Mouse (Mus musculus) thymus, adult 2 months (tissue): ENCODE results near the gene Gsx1. TPM values are rescaled to one million over a fixed set of nuclear protein-coding genes. Genes with fewer than 3 reads are reported as not detected.

ENCODE experiments used
- DNase-seq: peaks from one replicate; pipeline ENCODE4 v3.0.0; 2021
- H3K27ac ChIP-seq: fragments of 200-500 bp; 2 replicates; pipeline ENCODE4 v1.5.1; 2012; ENCODE audit warnings: low read length, control low read depth; ENCODE audit not compliant: control insufficient read depth, insufficient read depth
- H3K27me3 ChIP-seq: fragments of 200-500 bp; 2 replicates; pipeline ENCODE4 v1.6.1; 2012; ENCODE audit warnings: mild to moderate bottlenecking, low read length, moderate library complexity, mixed read lengths; ENCODE audit not compliant: control insufficient read depth, insufficient read depth
- H3K36me3 ChIP-seq: fragments of 200-500 bp; 2 replicates; pipeline ENCODE4 v1.6.1; 2012; ENCODE audit warnings: mild to moderate bottlenecking, low read length, moderate library complexity; ENCODE audit not compliant: control insufficient read depth, insufficient read depth
- H3K4me1 ChIP-seq: fragments of 200-500 bp; replicated peaks from 2 replicates; pipeline ENCODE4 v1.6.1; 2012; ENCODE audit warnings: low read length; ENCODE audit not compliant: control insufficient read depth, insufficient read depth
- H3K4me3 ChIP-seq: fragments of 200-500 bp; 2 replicates; pipeline ENCODE4 v1.5.1; 2012; ENCODE audit warnings: mild to moderate bottlenecking, low read length, control low read depth, moderate library complexity; ENCODE audit not compliant: control insufficient read depth, insufficient read depth
- CTCF ChIP-seq: fragments of 200-500 bp; IDR thresholded peaks from 2 replicates; pipeline ENCODE4 v1.5.1; 2012; ENCODE audit warnings: mild to moderate bottlenecking, control low read depth, low read length, moderate library complexity, borderline replicate concordance; ENCODE audit not compliant: control insufficient read depth, poor library complexity, insufficient read depth; ENCODE audit errors: extremely low read depth
- POLR2A ChIP-seq: fragments of 200-500 bp; IDR thresholded peaks from 2 replicates; pipeline ENCODE4 v1.6.1; 2012; ENCODE audit warnings: mild to moderate bottlenecking, low read length, control low read depth, moderate library complexity; ENCODE audit not compliant: control insufficient read depth, poor library complexity, insufficient read depth; ENCODE audit errors: extremely low read depth
- WGBS: fragments of 180-500 bp; shearing (Covaris S2); methylation state at CpG from one replicate; pipeline ENCODE4 v1.1.7; 2018; 5-methylcytosine and 5-hydroxymethylcytosine counted together
- polyA plus RNA-seq: library from polyadenylated mRNA; depleted of rRNA; stranded (reverse); fragments of >200 nt; gene quantifications from 2 replicates; pipeline ENCODE4 v1.2.3, GENCODE M21; 2012; rRNA removed

The Gsx1 gene
- polyA plus RNA-seq, 1 experiment, result not detected

GRCm38 (mm10) chr5:147235406-147236309, 47.2 kb downstream of the Gsx1 start:
- H3K4me3 ChIP-seq, result no peak overlapping the region
- H3K4me1 ChIP-seq, result no peaks in the 10 kb centered on the region

More at GRCm38 (mm10) chr5:147235406-147236309, 47.2 kb downstream of the Gsx1 start:
- H3K27ac ChIP-seq, result no peak overlapping the region
- TF ChIP-seq POLR2A (no peak), CTCF (no peak)
- no peaks in the 10 kb centered on the region for H3K36me3 ChIP-seq
- 82% methylated on average over 21 of the region's 21 CpGs for WGBS
- DNase-seq, result no peak
- no peaks in the 10 kb centered on the region for H3K27me3 ChIP-seq

Other genes starting within 250 kb of the Gsx1 start
- gene Gtf3a, start 240.0 kb upstream of the Gsx1 start, polyA plus RNA-seq, result 85.9 and 108 TPM in 2 replicates
- gene Mtif3, start 224.9 kb upstream of the Gsx1 start, polyA plus RNA-seq, result 10.7 and 13.0 TPM in 2 replicates
- 48.3 and 54.5 TPM in 2 replicates for gene Lnx2, start 112.1 kb upstream of the Gsx1 start, polyA plus RNA-seq
- 51.7 and 55.1 TPM in 2 replicates for gene Polr1d, start 111.6 kb upstream of the Gsx1 start, polyA plus RNA-seq
- gene Pdx1, start 81.3 kb downstream of the Gsx1 start, polyA plus RNA-seq, result 0.06 TPM in 1 of 2 replicates, not detected in the other
- gene Cdx2, start 118.6 kb downstream of the Gsx1 start, polyA plus RNA-seq, result 0.32 TPM in 2 replicates
- 0.15 and 0.87 TPM in 2 replicates for gene Urad, start 133.7 kb downstream of the Gsx1 start, polyA plus RNA-seq
- 5.3 and 5.8 TPM in 2 replicates for gene Flt3, start 211.8 kb downstream of the Gsx1 start, polyA plus RNA-seq
- gene Pan3, start 241.5 kb downstream of the Gsx1 start, polyA plus RNA-seq, result 124 and 152 TPM in 2 replicates